Mouse (Mus musculus): ENCODE results near the gene Oxt.

DNA sequence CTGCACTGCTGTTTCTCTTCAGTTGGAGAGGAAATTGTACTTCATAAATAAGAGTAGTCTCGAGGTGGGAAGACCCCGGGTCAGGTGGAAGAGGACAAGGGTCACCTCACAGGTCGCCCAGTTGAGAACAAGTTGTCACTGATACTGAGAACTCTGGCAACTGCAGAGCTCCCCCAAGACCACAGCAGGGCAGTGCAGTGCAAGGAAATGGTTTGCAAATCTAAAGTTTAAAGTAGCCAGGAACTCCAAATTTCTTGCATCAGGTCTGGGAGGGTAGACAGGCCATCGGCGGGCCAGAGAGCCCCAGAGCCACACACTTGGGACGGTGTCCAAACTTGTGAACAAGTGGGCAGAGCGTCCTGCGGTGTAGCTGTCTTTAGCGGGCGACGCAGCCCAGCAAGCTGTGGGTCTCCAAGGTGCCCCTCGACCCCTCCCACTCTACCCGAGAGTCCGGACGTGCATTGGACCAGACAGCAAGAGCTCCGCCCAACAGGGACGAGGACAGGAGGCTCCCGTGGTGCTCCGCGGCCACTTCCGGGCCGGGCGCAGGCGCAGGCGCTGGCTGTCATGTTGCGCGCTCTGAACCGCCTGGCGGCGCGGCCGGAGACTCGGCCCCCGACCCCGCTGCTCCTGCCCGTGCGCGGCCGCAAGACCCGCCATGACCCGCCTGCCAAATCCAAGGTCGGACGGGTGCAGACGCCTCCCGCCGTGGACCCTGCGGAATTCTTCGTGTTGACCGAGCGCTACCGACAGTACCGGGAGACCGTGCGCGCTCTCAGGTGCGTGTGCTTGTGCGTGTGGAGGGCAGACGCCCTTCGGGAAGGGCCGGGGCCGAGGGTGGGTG lies 12.5 kb upstream of the Oxt start, which contains the start of gene Mrps26:
- TF ChIP-seq CTCF (IDR thresholded peaks at IDR 0.05; ENCODE audit: borderline replicate concordance, insufficient read depth, low read length) (no peak), POLR2A (IDR thresholded peaks at IDR 0.05; ENCODE audit: low read depth, low read length) (peak; percentile 89)
